Mouse (Mus musculus): ENCODE data around the gene Gm11634.

- TF ChIP-seq POLR2A (IDR thresholded peaks at IDR 0.05; ENCODE audit: borderline replicate concordance, extremely low read depth, low read depth, low read length), result 0 out of 2 replicates have a peak, but pooled peaks have one; percentile 40
- no peak for TF ChIP-seq CTCF (IDR thresholded peaks at IDR 0.05; ENCODE audit: insufficient read depth, low read length)
Measured at GRCm38 (mm10) chr11:101582054-101583035, 16.7 kb downstream of the Gm11634 start, which contains the start of gene Tmem106a.

Measured in lung, adult 2 months (tissue).